Comparison of ENCODE assay signal across 9 mouse cellular contexts in the genomic region with DNA sequence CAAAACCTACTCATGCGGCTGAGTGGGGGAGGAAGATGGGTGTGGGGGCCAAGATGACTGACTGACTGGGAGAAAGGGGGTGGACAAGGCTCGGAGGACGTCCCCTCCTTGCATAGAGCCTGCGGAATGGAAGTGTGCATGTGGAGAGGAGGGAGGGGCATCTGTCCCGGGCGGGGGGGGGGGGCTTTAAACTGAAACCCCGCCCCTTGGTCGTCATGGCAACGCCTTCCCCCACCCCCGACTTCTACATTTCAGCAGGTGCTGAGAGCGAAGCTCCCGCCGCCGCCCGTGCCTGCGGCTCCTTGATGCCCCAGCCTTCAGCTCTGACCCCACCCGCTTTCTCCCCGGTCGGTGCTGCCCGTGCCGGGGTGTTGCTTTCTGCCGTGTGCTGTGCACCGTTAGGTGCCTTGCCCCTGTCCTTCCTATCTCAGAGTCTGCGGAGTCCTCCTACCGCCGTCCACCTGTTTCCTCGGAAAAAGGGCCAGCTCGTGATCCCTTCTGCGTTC. TPM values are rescaled to one million over a fixed set of nuclear protein-coding genes. Genes with fewer than 3 reads are reported as not detected.
DNase-seq lines count a peak whose midpoint lies in the region; ATAC-seq and TF ChIP-seq lines count a peak whose summit lies in the region.
"Had no signal": no experiment of that assay in that cellular context is flagged by ENCODE, and none has a peak within 500 bp of the region (broad histone marks: within the 10 kb centered on the region; RNA-seq: fewer than 3 reads in every experiment).

No protein-coding gene starts in this region.

- ATAC-seq in Patski, result peak; percentile 21
- no peak for ATAC-seq in embryonic facial prominence, embryonic 12.5 days (ENCODE audit: insufficient number of reproducible peaks, insufficient read depth, low FRiP score, low TSS enrichment)
- ATAC-seq in hindbrain, embryonic 11.5 days (ENCODE audit: low FRiP score), result peak; percentile 69
- peak; percentile 73; the same call in 1 of the 2 replicates for ATAC-seq in limb, embryonic 12.5 days (ENCODE audit: insufficient number of reproducible peaks, insufficient read depth, low FRiP score, low TSS enrichment, low read depth)
- ATAC-seq in midbrain, embryonic 14.5 days (ENCODE audit: low FRiP score, low TSS enrichment), result peak; percentile 66
- ATAC-seq in stomach, postnatal 0 days (ENCODE audit: low FRiP score, low TSS enrichment), result peak; percentile 36; the same call in 1 of the 2 replicates

- peak overlapping the region; percentile 56 for H3K4me2 ChIP-seq in embryonic facial prominence, embryonic 12.5 days (replicated peaks)
- H3K4me2 ChIP-seq in hindbrain, embryonic 11.5 days (replicated peaks; ENCODE audit: low read depth, low read length), result peak overlapping the region; percentile 74
- peak overlapping the region; percentile 63 for H3K4me2 ChIP-seq in limb, embryonic 12.5 days
- peak overlapping the region; percentile 78 for H3K4me2 ChIP-seq in midbrain, embryonic 14.5 days (ENCODE audit: low read length)
- peak overlapping the region; percentile 59 for H3K4me2 ChIP-seq in stomach, postnatal 0 days (replicated peaks; ENCODE audit: low read depth)

- in situ Hi-C loops in Patski (cut with MboI; ENCODE audit: low pct_unique_long_range_greater_than_20kb), result no loop called here

- POLR2A ChIA-PET in Patski (lab: Charles Lee), result no interaction called here

- no peak for TF ChIP-seq EP300 in stomach, postnatal 0 days (optimal IDR thresholded peaks at IDR 0.05)

- no peak overlapping the region for H3K27ac ChIP-seq in embryonic facial prominence, embryonic 12.5 days
- H3K27ac ChIP-seq in hindbrain, embryonic 11.5 days (ENCODE audit: low read depth, low read length), result no peak overlapping the region
- no peak overlapping the region for H3K27ac ChIP-seq in limb, embryonic 12.5 days
- H3K27ac ChIP-seq in midbrain, embryonic 14.5 days (replicated peaks; ENCODE audit: low read depth, low read length), result no peak overlapping the region
- H3K27ac ChIP-seq in stomach, postnatal 0 days (replicated peaks), result no peak overlapping the region

- H3K9ac ChIP-seq in embryonic facial prominence, embryonic 12.5 days, result no peak overlapping the region
- H3K9ac ChIP-seq in hindbrain, embryonic 11.5 days (ENCODE audit: low read depth, low read length), result no peak overlapping the region
- 0 out of 2 replicates have a peak overlapping the region, but pooled peaks have one; percentile 27 for H3K9ac ChIP-seq in limb, embryonic 12.5 days (replicated peaks)
- H3K9ac ChIP-seq in midbrain, embryonic 14.5 days (replicated peaks; ENCODE audit: low read length), result peak overlapping the region; percentile 42
- H3K9ac ChIP-seq in stomach, postnatal 0 days (ENCODE audit: low read length), result no peak overlapping the region

- no peaks in the 10 kb centered on the region for H3K9me3 ChIP-seq in embryonic facial prominence, embryonic 12.5 days
- no peaks in the 10 kb centered on the region for H3K9me3 ChIP-seq in hindbrain, embryonic 11.5 days (ENCODE audit: control insufficient read depth, low read length)
- H3K9me3 ChIP-seq in limb, embryonic 12.5 days, result no peaks in the 10 kb centered on the region
- no peaks in the 10 kb centered on the region for H3K9me3 ChIP-seq in midbrain, embryonic 14.5 days (ENCODE audit: control insufficient read depth, low read length)
- H3K9me3 ChIP-seq in stomach, postnatal 0 days (ENCODE audit: control insufficient read depth, low read length), result no peaks in the 10 kb centered on the region
- H3K9me3 ChIP-seq: G1E had no signal

- H3K36me3 ChIP-seq in embryonic facial prominence, embryonic 12.5 days, result 0 out of 2 replicates have a peak, but pooled peaks cover 2% of the 10 kb centered on the region
- H3K36me3 ChIP-seq in hindbrain, embryonic 11.5 days (ENCODE audit: control insufficient read depth, insufficient read depth, low read length), result no peaks in the 10 kb centered on the region
- H3K36me3 ChIP-seq in limb, embryonic 12.5 days, result peaks cover 16% of the 10 kb centered on the region; the same call in 1 of the 2 replicates
- peaks cover 6% of the 10 kb centered on the region for H3K36me3 ChIP-seq in midbrain, embryonic 14.5 days (ENCODE audit: control insufficient read depth, insufficient read depth, low read length)
- H3K36me3 ChIP-seq in stomach, postnatal 0 days (ENCODE audit: control insufficient read depth, insufficient read depth, low read length), result peaks cover 8% of the 10 kb centered on the region
- H3K36me3 ChIP-seq: G1E had no signal

- peak; percentile 45 for DNase-seq in gastrocnemius, postnatal 10 days
- DNase-seq in gastrocnemius, adult 8-10 months (ENCODE audit: low spot score in 2 of 2), result no peak
- no peak for DNase-seq in Patski (ENCODE audit: low read depth, low spot score)
- peak; percentile 73 for DNase-seq in hindbrain, embryonic 11.5 days (ENCODE audit: low spot score)
- peak; percentile 77 for DNase-seq in midbrain, embryonic 14.5 days
- DNase-seq in stomach, postnatal 0 days (ENCODE audit: low spot score), result peak; percentile 59

- under 1% methylated on average over 25 of the region's 29 CpGs for WGBS in embryonic facial prominence, embryonic 12.5 days
- under 1% methylated on average over 24 of the region's 29 CpGs for WGBS in hindbrain, embryonic 11.5 days
- under 1% methylated on average over 25 of the region's 29 CpGs for WGBS in limb, embryonic 12.5 days
- 0% methylated on average over 29 of the region's 29 CpGs for WGBS in midbrain, embryonic 14.5 days
- WGBS in stomach, postnatal 0 days, result 2% methylated on average over 28 of the region's 29 CpGs

- no peak for TF ChIP-seq CTCF in Patski (IDR thresholded peaks at IDR 0.05)
- TF ChIP-seq CTCF in stomach, postnatal 0 days (IDR thresholded peaks at IDR 0.05; ENCODE audit: low read depth), result no peak

- H3K27me3 ChIP-seq in Patski, result no peaks in the 10 kb centered on the region
- H3K27me3 ChIP-seq in embryonic facial prominence, embryonic 12.5 days, result peaks cover 68% of the 10 kb centered on the region
- peaks cover 31% of the 10 kb centered on the region for H3K27me3 ChIP-seq in hindbrain, embryonic 11.5 days (ENCODE audit: control insufficient read depth, insufficient read depth, low read length)
- H3K27me3 ChIP-seq in limb, embryonic 12.5 days, result peaks cover 71% of the 10 kb centered on the region
- peaks cover 23% of the 10 kb centered on the region; the same call in 1 of the 2 replicates for H3K27me3 ChIP-seq in midbrain, embryonic 14.5 days (ENCODE audit: control insufficient read depth, insufficient read depth, low read length)
- H3K27me3 ChIP-seq in stomach, postnatal 0 days (ENCODE audit: control insufficient read depth, insufficient read depth, low read length), result no peaks in the 10 kb centered on the region; the same call in 1 of the 2 replicates

- CTCF ChIA-PET in Patski (lab: Charles Lee), result no interaction called here

- peaks cover 13% of the 10 kb centered on the region for H3K4me1 ChIP-seq in embryonic facial prominence, embryonic 12.5 days
- peaks cover 6% of the 10 kb centered on the region; the same call in 1 of the 2 replicates for H3K4me1 ChIP-seq in hindbrain, embryonic 11.5 days (replicated peaks; ENCODE audit: control insufficient read depth, insufficient read depth, low read length)
- H3K4me1 ChIP-seq in limb, embryonic 12.5 days (replicated peaks), result peaks cover 29% of the 10 kb centered on the region
- peaks cover 27% of the 10 kb centered on the region for H3K4me1 ChIP-seq in midbrain, embryonic 14.5 days (ENCODE audit: control insufficient read depth, insufficient read depth, low read length)
- H3K4me1 ChIP-seq in stomach, postnatal 0 days (replicated peaks; ENCODE audit: control insufficient read depth, insufficient read depth), result 0 out of 2 replicates have a peak, but pooled peaks cover 5% of the 10 kb centered on the region

- peak overlapping the region; percentile 34 for H3K4me3 ChIP-seq in embryonic facial prominence, embryonic 12.5 days
- H3K4me3 ChIP-seq in hindbrain, embryonic 11.5 days (ENCODE audit: low read depth, low read length), result peak overlapping the region; percentile 27
- peak overlapping the region; percentile 36 for H3K4me3 ChIP-seq in limb, embryonic 12.5 days (replicated peaks)
- peak overlapping the region; percentile 40 for H3K4me3 ChIP-seq in midbrain, embryonic 14.5 days (replicated peaks; ENCODE audit: low read depth, low read length)
- H3K4me3 ChIP-seq in stomach, postnatal 0 days (ENCODE audit: low read depth, low read length), result peak overlapping the region; percentile 29

RNA-seq across cellular contexts. Expression of a gene that starts 14.3 kb away (rescaled TPM):
- total RNA-seq in gastrocnemius, postnatal 10 days (2021), result 1 to 10 TPM; 2.2 to 4.5 TPM
- under 1 TPM; 0.29 to 0.94 (median 0.67) TPM for total RNA-seq in gastrocnemius, adult 8-10 months (2022)
- 4.7 TPM for polyA plus RNA-seq in Patski (2021)
- 0.12 and 0.19 TPM in 2 replicates for polyA plus RNA-seq in embryonic facial prominence, embryonic 12.5 days (2016; fragmentation: Nextera tagmentation; extraction: Ambion mirVana)
- polyA plus RNA-seq in hindbrain, embryonic 11.5 days (2014; fragmentation: Nextera tagmentation; extraction: Ambion mirVana), result 0.15 and 0.65 TPM in 2 replicates
- 3.8 TPM in 1 of 2 replicates, not detected in the other for polyA plus RNA-seq in limb, embryonic 12.5 days (2016; fragmentation: Nextera tagmentation; extraction: Ambion mirVana)
- polyA plus RNA-seq in midbrain, embryonic 14.5 days (2014; fragmentation: Nextera tagmentation; extraction: Ambion mirVana), result 1.3 and 1.6 TPM in 2 replicates
- polyA plus RNA-seq in stomach, postnatal 0 days (2015; fragmentation: Nextera tagmentation; extraction: Ambion mirVana), result 0.13 and 0.24 TPM in 2 replicates
- polyA plus RNA-seq: G1E had no signal

RNA-seq across cellular contexts. Expression of a gene that starts 14.4 kb away (rescaled TPM):
- total RNA-seq in gastrocnemius, postnatal 10 days (2021), result 100 to 1,000 TPM in 1 of 2 experiments, 10 to 100 TPM in 1; 71.6 to 100 TPM
- 10 to 100 TPM; 11.7 to 19.2 (median 14.7) TPM for total RNA-seq in gastrocnemius, adult 8-10 months (2022)
- 76.4 TPM for polyA plus RNA-seq in Patski (2021)
- 34.4 and 38.0 TPM in 2 replicates for polyA plus RNA-seq in embryonic facial prominence, embryonic 12.5 days (2016; fragmentation: Nextera tagmentation; extraction: Ambion mirVana)
- 41.3 and 44.3 TPM in 2 replicates for polyA plus RNA-seq in hindbrain, embryonic 11.5 days (2014; fragmentation: Nextera tagmentation; extraction: Ambion mirVana)
- polyA plus RNA-seq in limb, embryonic 12.5 days (2016; fragmentation: Nextera tagmentation; extraction: Ambion mirVana), result 24.9 and 29.3 TPM in 2 replicates
- 23.0 and 30.1 TPM in 2 replicates for polyA plus RNA-seq in midbrain, embryonic 14.5 days (2014; fragmentation: Nextera tagmentation; extraction: Ambion mirVana)
- 94.0 and 97.7 TPM in 2 replicates for polyA plus RNA-seq in stomach, postnatal 0 days (2015; fragmentation: Nextera tagmentation; extraction: Ambion mirVana)
- polyA plus RNA-seq: G1E had no signal

RNA-seq across cellular contexts. Expression of a gene that starts 29.4 kb away (rescaled TPM):
- total RNA-seq in gastrocnemius, postnatal 10 days (2021), result 10 to 100 TPM in 1 of 2 experiments, 1 to 10 TPM in 1; 9.7 to 10.2 TPM
- 10 to 100 TPM in 3 of 4 experiments, 1 to 10 TPM in 1; 8.5 to 16.4 (median 13.6) TPM for total RNA-seq in gastrocnemius, adult 8-10 months (2022)
- 5.2 TPM for polyA plus RNA-seq in Patski (2021)
- 3.7 TPM in 2 replicates for polyA plus RNA-seq in embryonic facial prominence, embryonic 12.5 days (2016; fragmentation: Nextera tagmentation; extraction: Ambion mirVana)
- polyA plus RNA-seq in hindbrain, embryonic 11.5 days (2014; fragmentation: Nextera tagmentation; extraction: Ambion mirVana), result 3.9 and 4.6 TPM in 2 replicates
- 3.0 and 3.1 TPM in 2 replicates for polyA plus RNA-seq in limb, embryonic 12.5 days (2016; fragmentation: Nextera tagmentation; extraction: Ambion mirVana)
- polyA plus RNA-seq in midbrain, embryonic 14.5 days (2014; fragmentation: Nextera tagmentation; extraction: Ambion mirVana), result 5.0 and 5.9 TPM in 2 replicates
- polyA plus RNA-seq in stomach, postnatal 0 days (2015; fragmentation: Nextera tagmentation; extraction: Ambion mirVana), result 0.69 and 0.79 TPM in 2 replicates
- polyA plus RNA-seq: G1E had no signal

RNA-seq across cellular contexts. Expression of a gene that starts 53.8 kb away (rescaled TPM):
- total RNA-seq in gastrocnemius, postnatal 10 days (2021), result under 1 TPM in 1 of 2 experiments, not detected in 1; 0.09 TPM
- total RNA-seq in gastrocnemius, adult 8-10 months (2022), result not detected
- polyA plus RNA-seq in Patski (2021), result not detected
- polyA plus RNA-seq in embryonic facial prominence, embryonic 12.5 days (2016; fragmentation: Nextera tagmentation; extraction: Ambion mirVana), result 0.03 TPM in 1 of 2 replicates, not detected in the other
- polyA plus RNA-seq in hindbrain, embryonic 11.5 days (2014; fragmentation: Nextera tagmentation; extraction: Ambion mirVana), result 0.05 TPM in 1 of 2 replicates, not detected in the other
- not detected in 2 replicates for polyA plus RNA-seq in limb, embryonic 12.5 days (2016; fragmentation: Nextera tagmentation; extraction: Ambion mirVana)
- not detected in 2 replicates for polyA plus RNA-seq in midbrain, embryonic 14.5 days (2014; fragmentation: Nextera tagmentation; extraction: Ambion mirVana)
- 0.01 TPM in 1 of 2 replicates, not detected in the other for polyA plus RNA-seq in stomach, postnatal 0 days (2015; fragmentation: Nextera tagmentation; extraction: Ambion mirVana)
- polyA plus RNA-seq: G1E had no signal

Comparison
In these comparisons a context has a peak if more than half of its experiments do, and no peak if none do; other contexts are left out.
1. DNase-seq: peak in gastrocnemius, postnatal 10 days (single experiment), hindbrain, embryonic 11.5 days (single experiment), midbrain, embryonic 14.5 days (single experiment) and stomach, postnatal 0 days (single experiment); none in gastrocnemius, adult 8-10 months (0 of 2) and Patski (single experiment).
2. H3K9ac ChIP-seq: peak in limb, embryonic 12.5 days (single experiment) and midbrain, embryonic 14.5 days (single experiment); none in embryonic facial prominence, embryonic 12.5 days (single experiment), hindbrain, embryonic 11.5 days (single experiment) and stomach, postnatal 0 days (single experiment).
3. Peak in every context shown above with its lines, with median percentiles within 50 percentile points of each other: H3K4me2 ChIP-seq and H3K4me3 ChIP-seq.